Mouse (Mus musculus) olfactory bulb, adult 2 months (tissue): ENCODE results near the gene Mecr. TPM values are rescaled to one million over a fixed set of nuclear protein-coding genes. Genes with fewer than 3 reads are reported as not detected.
A peak's percentile ranks its signal among the peaks of the same experiment; 100 is the strongest.
"Not testable (repeated sequence)": the region's sequence is repeated elsewhere in the genome, so short reads cannot be mapped to it uniquely, and the experiment has no call there.

ENCODE experiments used
- H3K27ac ChIP-seq: fragments of 200-500 bp; 2 replicates; pipeline ENCODE4 v1.5.1; 2012; ENCODE audit warnings: low read depth, low read length; ENCODE audit not compliant: insufficient read depth
- H3K4me1 ChIP-seq: fragments of 200-500 bp; 2 replicates; pipeline ENCODE4 v1.6.1; 2012; ENCODE audit warnings: low read length; ENCODE audit not compliant: control insufficient read depth, insufficient read depth
- H3K4me3 ChIP-seq: fragments of 200-500 bp; 2 replicates; pipeline ENCODE4 v1.5.1; 2012; ENCODE audit warnings: mild to moderate bottlenecking, low read depth, low read length, moderate library complexity; ENCODE audit not compliant: insufficient read depth
- CTCF ChIP-seq: fragments of 200-500 bp; IDR thresholded peaks from 2 replicates; pipeline ENCODE4 v1.5.1; 2012; ENCODE audit warnings: low read depth, mild to moderate bottlenecking, low read length, moderate library complexity; ENCODE audit not compliant: insufficient read depth
- POLR2A ChIP-seq: fragments of 200-500 bp; IDR thresholded peaks from 2 replicates; pipeline ENCODE4 v1.6.1; 2012; ENCODE audit warnings: mild to moderate bottlenecking, low read depth, low read length, moderate library complexity; ENCODE audit not compliant: insufficient read depth
- WGBS: fragments of 180-500 bp; shearing (Covaris S2); methylation state at CpG from one replicate; pipeline ENCODE4 v1.1.7; 2018; 5-methylcytosine and 5-hydroxymethylcytosine counted together
- polyA plus RNA-seq: library from polyadenylated mRNA; stranded (reverse); fragments of >200 nt; gene quantifications from 2 replicates; pipeline ENCODE4 v1.2.4, GENCODE M21; 2012; ENCODE audit warnings: low replicate concordance; ENCODE audit not compliant: missing spikeins, insufficient read depth, insufficient read length

Gene Mecr
- polyA plus RNA-seq: not detected in 2 replicates

DNA sequence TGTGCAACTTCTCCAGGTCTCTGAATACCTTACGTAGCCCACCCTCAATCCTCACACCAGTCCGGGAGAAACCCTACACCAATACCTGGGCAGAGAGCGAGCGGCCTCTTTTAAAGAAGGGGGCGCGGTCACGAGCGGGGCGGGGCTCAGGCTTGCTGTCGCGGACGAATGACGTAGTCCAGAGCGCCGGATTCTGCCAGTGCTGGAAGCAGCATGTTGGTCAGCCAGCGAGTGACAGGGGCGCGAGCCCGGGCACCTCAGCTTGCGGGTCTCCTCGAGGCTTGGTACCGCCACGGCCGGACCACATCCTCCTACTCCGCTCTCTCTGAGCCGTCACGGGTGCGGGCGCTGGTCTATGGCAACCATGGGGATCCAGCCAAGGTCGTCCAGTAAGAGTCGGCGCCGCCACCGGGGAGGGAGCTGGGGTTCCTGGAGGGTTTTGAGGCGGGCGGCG lies at the start of gene Mecr:
Gene Mecr, plus strand, starts transcription at position 181 of the 454 bp plus-strand sequence.
- Histone ChIP-seq H3K4me1 (peaks cover 3% of the 10 kb centered on the region), H3K4me3 (peak within 1 kb of the TSS; percentile 70), H3K27ac (no peak within 1 kb of the TSS)
- TF ChIP-seq CTCF (no peak), POLR2A (peak; percentile 78)
- under 1% methylated on average over 37 of the region's 37 CpGs for WGBS

DNA sequence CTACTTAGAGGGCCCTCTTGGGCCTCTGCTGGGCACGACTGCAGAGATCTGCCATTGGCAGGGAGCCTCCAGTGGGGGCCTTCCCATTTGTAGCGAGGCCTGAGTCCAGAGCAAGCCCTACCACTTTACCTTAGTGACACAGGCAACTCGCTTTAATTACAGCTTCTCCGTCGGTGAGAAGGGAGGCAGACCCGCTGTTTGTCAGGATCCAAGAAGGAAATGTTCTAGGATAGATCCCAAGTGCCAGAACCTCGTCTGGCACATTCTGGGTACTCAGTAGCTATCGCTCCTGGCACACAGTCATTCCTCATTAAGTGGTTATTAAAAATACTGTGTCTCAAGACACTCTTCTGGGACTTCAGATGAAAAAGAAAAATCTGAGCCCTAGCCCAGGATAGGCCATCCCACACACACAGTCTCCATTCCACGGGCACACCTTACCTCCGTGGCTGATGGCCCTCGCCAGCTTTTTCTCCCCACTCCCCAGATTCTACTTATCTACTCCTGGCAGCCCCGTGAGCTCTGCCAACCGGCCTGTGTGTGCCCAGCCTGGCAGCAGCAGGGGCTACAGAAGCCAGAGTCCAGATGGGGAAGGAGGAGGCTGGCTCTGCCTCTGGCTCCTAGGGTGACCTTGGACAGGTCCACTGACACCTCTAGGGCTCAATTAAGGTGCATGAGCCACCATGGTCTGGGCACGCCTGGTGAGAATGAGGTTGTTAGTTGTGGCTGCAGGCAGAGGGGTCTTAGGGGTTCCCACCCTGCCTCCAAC lies 46.8 kb upstream of the Mecr start:
- TF ChIP-seq CTCF (no peak), POLR2A (no peak)
- Histone ChIP-seq H3K4me1 (no peaks in the 10 kb centered on the region), H3K4me3 (no peak overlapping the region), H3K27ac (no peak overlapping the region)
- WGBS: 59% methylated on average over 14 of the region's 14 CpGs

GRCm38 (mm10) chr4:131797483-131797882 lies 45.8 kb upstream of the Mecr start:
- H3K4me1 ChIP-seq: no peaks in the 10 kb centered on the region
- 63% methylated on average over 7 of the region's 7 CpGs for WGBS
- H3K4me3 ChIP-seq: no peak overlapping the region
- H3K27ac ChIP-seq: no peak overlapping the region
- TF ChIP-seq POLR2A (no peak), CTCF (no peak)

DNA sequence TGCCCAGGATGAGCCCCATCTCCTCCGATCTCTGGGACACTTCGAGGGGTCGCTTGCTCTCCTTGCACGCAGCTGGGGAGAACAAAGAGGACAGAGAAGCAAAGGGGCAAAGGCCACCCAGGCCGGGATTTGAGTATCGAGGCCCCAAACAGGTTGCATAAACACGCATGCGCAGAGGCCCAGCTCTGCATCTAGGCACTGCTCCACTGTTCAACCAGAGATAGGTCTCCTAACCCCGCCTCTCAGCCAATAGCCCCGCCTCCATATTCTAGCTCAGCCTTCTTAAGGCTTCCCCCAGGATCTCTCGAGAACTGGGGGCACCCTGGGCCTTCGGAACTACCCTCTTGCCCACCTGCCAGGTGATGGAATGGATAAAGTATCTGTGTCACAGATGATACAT lies 45.4 kb upstream of the Mecr start:
- TF ChIP-seq POLR2A (no peak), CTCF (no peak)
- Histone ChIP-seq H3K27ac (no peak overlapping the region), H3K4me3 (no peak overlapping the region), H3K4me1 (no peaks in the 10 kb centered on the region)
- WGBS: 83% methylated on average over 12 of the region's 12 CpGs

DNA sequence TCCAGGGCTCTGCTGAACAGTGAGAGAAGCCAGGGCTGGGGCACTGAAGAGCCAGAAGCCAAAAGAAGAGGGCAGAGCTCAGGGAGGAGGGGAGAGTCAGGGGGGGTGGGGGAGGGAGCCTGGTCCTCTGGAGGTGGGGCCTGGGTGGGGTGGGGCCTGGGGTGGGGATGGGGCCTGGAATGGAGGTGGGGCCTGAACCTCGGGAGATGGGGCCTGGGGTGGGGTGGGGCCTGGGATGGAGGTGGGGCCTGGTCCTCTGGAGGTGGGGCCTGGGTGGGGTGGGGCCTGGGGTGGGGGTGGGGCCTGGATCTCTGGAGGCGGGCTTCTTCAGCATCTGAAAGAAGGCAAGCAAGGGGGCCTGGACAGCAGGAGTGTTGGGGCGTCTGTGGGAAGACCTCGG lies 44.3 kb upstream of the Mecr start:
- Histone ChIP-seq H3K4me3 (no peak overlapping the region), H3K4me1 (no peaks in the 10 kb centered on the region), H3K27ac (no peak overlapping the region)
- TF ChIP-seq POLR2A (no peak), CTCF (no peak)
- WGBS: 53% methylated on average over 2 of the region's 4 CpGs

GRCm38 (mm10) chr4:131803846-131804245 lies 39.4 kb upstream of the Mecr start:
- TF ChIP-seq CTCF (no peak), POLR2A (no peak)
- 84% methylated on average over 9 of the region's 9 CpGs for WGBS
- Histone ChIP-seq H3K4me1 (peaks cover 2% of the 10 kb centered on the region; the same call in 1 of the 2 replicates), H3K27ac (no peak overlapping the region), H3K4me3 (no peak overlapping the region)

GRCm38 (mm10) chr4:131804732-131805131 lies 38.5 kb upstream of the Mecr start:
- not testable (repeated sequence) for H3K27ac ChIP-seq
- 92% methylated on average over 5 of the region's 6 CpGs for WGBS

DNA sequence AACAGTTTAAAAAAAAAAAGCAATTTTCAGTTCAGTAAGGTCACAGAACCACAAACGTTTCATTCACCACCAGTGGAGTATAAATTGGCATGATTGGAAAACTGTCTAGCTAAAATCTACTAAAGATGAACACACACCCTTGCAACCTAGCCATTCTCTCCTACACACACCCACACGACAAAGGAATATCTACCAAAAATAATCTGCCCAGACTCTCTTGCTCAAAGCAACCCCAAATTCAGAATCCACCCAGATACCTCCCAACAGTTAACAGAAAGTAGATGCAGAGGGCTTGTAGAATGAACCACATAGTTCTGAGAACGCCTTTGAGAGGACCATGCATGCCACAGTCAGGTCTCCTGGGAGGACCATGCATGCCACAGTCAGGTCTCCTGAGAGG lies 38.0 kb upstream of the Mecr start:
- TF ChIP-seq POLR2A (no peak), CTCF (no peak)

More at GRCm38 (mm10) chr4:131804732-131805131, 38.5 kb upstream of the Mecr start:
- not testable (repeated sequence) for H3K4me3 ChIP-seq, H3K4me1 ChIP-seq

DNA sequence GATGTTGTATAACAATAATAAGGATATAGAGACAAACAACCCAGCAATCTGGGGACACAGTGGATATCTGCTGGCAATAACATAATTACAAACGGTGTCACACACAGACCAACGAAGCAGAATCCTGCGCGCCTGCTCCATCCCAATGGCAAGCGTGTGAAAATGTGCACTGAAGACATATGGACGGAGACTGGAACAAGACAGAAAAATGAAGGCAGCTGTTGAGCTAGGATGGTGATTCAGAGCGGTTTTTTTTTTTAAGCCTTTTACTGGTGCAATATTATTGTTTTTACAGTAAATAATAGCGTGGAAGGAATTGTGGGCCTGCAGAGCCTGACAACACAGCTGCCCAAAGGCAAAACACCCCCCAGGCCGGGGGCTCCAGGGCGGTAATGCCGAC lies 30.8 kb upstream of the Mecr start:
- TF ChIP-seq CTCF (no peak), POLR2A (no peak)
- no peaks in the 10 kb centered on the region; the same call in 1 of the 2 replicates for H3K4me1 ChIP-seq
- no peak overlapping the region for H3K4me3 ChIP-seq
- 68% methylated on average over 11 of the region's 11 CpGs for WGBS
- no peak overlapping the region for H3K27ac ChIP-seq

More for the DNA sequence above, 38.0 kb upstream of the Mecr start:
- H3K27ac ChIP-seq: no peak overlapping the region
- no peak overlapping the region for H3K4me3 ChIP-seq
- WGBS: 52% methylated on average over 3 of the region's 3 CpGs
- peaks cover 2% of the 10 kb centered on the region; the same call in 1 of the 2 replicates for H3K4me1 ChIP-seq

- no peak for TF ChIP-seq CTCF
- no peak for TF ChIP-seq POLR2A
- WGBS: 92% methylated on average over 7 of the region's 7 CpGs
Measured at GRCm38 (mm10) chr4:131813798-131814197, 29.5 kb upstream of the Mecr start.

More at GRCm38 (mm10) chr4:131813798-131814197, 29.5 kb upstream of the Mecr start:
- no peak overlapping the region for H3K4me3 ChIP-seq
- H3K27ac ChIP-seq: no peak overlapping the region
- no peaks in the 10 kb centered on the region; the same call in 1 of the 2 replicates for H3K4me1 ChIP-seq
